Comparison of ENCODE assay signal across 9 mouse cellular contexts in the genomic region with DNA sequence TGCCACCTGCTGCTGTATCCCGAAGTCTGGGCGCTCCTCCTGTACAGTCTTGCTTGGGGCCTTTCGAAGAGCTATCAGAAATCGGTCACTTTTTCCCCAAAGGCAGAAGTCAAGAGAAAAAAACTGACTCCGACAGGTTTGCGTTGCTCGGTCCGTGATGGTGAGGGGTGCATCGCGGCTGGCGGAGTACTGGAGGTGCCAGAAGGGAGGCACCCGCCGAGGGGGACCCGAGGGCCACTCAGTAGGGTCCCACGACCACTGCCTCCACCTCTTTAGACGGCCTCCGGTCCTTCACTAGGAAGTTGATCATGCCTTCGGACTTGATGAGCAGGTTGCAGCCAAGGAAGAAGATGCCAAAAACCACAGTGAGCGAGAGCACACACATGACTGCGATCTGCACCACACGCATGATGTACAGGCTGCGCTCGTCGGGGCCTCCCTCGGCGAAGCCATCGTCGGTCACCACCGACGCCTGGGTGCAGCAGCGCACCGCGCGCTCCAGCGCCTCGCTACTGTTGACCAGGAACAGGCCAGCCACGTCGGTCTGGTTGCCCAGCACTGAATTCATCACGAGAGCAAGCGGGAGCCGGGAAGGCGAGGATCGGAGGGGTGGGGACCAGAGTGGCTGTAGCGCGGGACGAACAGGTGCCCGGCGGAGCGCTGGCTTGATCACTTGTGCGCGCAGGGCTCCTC. TPM values are rescaled to one million over a fixed set of nuclear protein-coding genes. Genes with fewer than 3 reads are reported as not detected.
A peak's percentile ranks its signal among the peaks of the same experiment; 100 is the strongest.
DNase-seq lines count a peak whose midpoint lies in the region; ATAC-seq and TF ChIP-seq lines count a peak whose summit lies in the region.
"Had no signal": no experiment of that assay in that cellular context is flagged by ENCODE, and none has a peak within 500 bp of the region (broad histone marks: within the 10 kb centered on the region; RNA-seq: fewer than 3 reads in every experiment).

No protein-coding gene starts in this region.

- no peaks in the 10 kb centered on the region for H3K9me3 ChIP-seq in lung, postnatal 0 days (ENCODE audit: low read length)
- no peaks in the 10 kb centered on the region for H3K9me3 ChIP-seq in forebrain, embryonic 15.5 days
- no peaks in the 10 kb centered on the region for H3K9me3 ChIP-seq in limb, embryonic 15.5 days

- no peak for TF ChIP-seq POLR2A in olfactory bulb, adult 2 months (IDR thresholded peaks at IDR 0.05; ENCODE audit: insufficient read depth, low read depth, low read length)

- no peaks in the 10 kb centered on the region for H3K36me3 ChIP-seq in lung, postnatal 0 days (ENCODE audit: insufficient read depth, low read length)
- H3K36me3 ChIP-seq in forebrain, embryonic 15.5 days, result no peaks in the 10 kb centered on the region
- H3K36me3 ChIP-seq in limb, embryonic 15.5 days, result no peaks in the 10 kb centered on the region

- H3K4me3 ChIP-seq in lung, postnatal 0 days (ENCODE audit: low read depth, low read length), result peak overlapping the region; percentile 40
- peak overlapping the region; percentile 73 for H3K4me3 ChIP-seq in forebrain, embryonic 15.5 days
- H3K4me3 ChIP-seq in limb, embryonic 15.5 days, result peak overlapping the region; percentile 56
- H3K4me3 ChIP-seq in olfactory bulb, adult 2 months (ENCODE audit: insufficient read depth, low read depth, low read length), result peak overlapping the region; percentile 55

- ATAC-seq in lung, postnatal 0 days, result peak; percentile 74
- peak; percentile 85 for ATAC-seq in forebrain, embryonic 15.5 days (replicated peaks)
- peak; percentile 68 for ATAC-seq in limb, embryonic 15.5 days (ENCODE audit: insufficient number of reproducible peaks, low FRiP score, low TSS enrichment, low read depth)

- DNase-seq in cerebellum, postnatal 36 days, result peak; percentile 4 to 8
- no peak for DNase-seq in cerebellum, adult 11 months
- DNase-seq in lung, postnatal 0 days (ENCODE audit: low spot score), result peak; percentile 18
- DNase-seq in lung, postnatal 36 days, result no peak
- no peak for DNase-seq in Muller cell, postnatal 12 days (ENCODE audit: inconsistent ontology term)

- peak overlapping the region; percentile 71 for H3K4me2 ChIP-seq in lung, postnatal 0 days (replicated peaks; ENCODE audit: low read depth, low read length)
- peak overlapping the region; percentile 86 for H3K4me2 ChIP-seq in forebrain, embryonic 15.5 days (replicated peaks)
- H3K4me2 ChIP-seq in limb, embryonic 15.5 days, result peak overlapping the region; percentile 91

- 1% methylated on average over 51 of the region's 51 CpGs for WGBS in lung, postnatal 0 days
- WGBS in forebrain, embryonic 15.5 days, result under 1% methylated on average over 51 of the region's 51 CpGs
- 1% methylated on average over 51 of the region's 51 CpGs for WGBS in limb, embryonic 15.5 days
- 1% methylated on average over 51 of the region's 51 CpGs for WGBS in olfactory bulb, adult 2 months

- H3K27ac ChIP-seq in lung, postnatal 0 days (ENCODE audit: low read length), result peak overlapping the region; percentile 64; the same call in 1 of the 2 replicates
- peak overlapping the region; percentile 91 for H3K27ac ChIP-seq in forebrain, embryonic 15.5 days (replicated peaks)
- peak overlapping the region; percentile 38; the same call in 1 of the 2 replicates for H3K27ac ChIP-seq in limb, embryonic 15.5 days
- H3K27ac ChIP-seq in olfactory bulb, adult 2 months (ENCODE audit: insufficient read depth, low read depth, low read length), result peak overlapping the region; percentile 26

- 0 out of 2 replicates have a peak, but pooled peaks cover 5% of the 10 kb centered on the region for H3K4me1 ChIP-seq in lung, postnatal 0 days (ENCODE audit: insufficient read depth, low read depth, low read length)
- peaks cover 25% of the 10 kb centered on the region for H3K4me1 ChIP-seq in forebrain, embryonic 15.5 days
- H3K4me1 ChIP-seq in limb, embryonic 15.5 days, result peaks cover 18% of the 10 kb centered on the region; the same call in 1 of the 2 replicates
- H3K4me1 ChIP-seq in olfactory bulb, adult 2 months (ENCODE audit: control insufficient read depth, insufficient read depth, low read length), result peaks cover 14% of the 10 kb centered on the region

- no peak for TF ChIP-seq CTCF in lung, postnatal 0 days (IDR thresholded peaks at IDR 0.05)
- no peak for TF ChIP-seq CTCF in olfactory bulb, adult 2 months (IDR thresholded peaks at IDR 0.05; ENCODE audit: insufficient read depth, low read depth, low read length)

- H3K27me3 ChIP-seq in lung, postnatal 0 days (replicated peaks; ENCODE audit: insufficient read depth, low read length), result peaks cover 8% of the 10 kb centered on the region
- no peaks in the 10 kb centered on the region for H3K27me3 ChIP-seq in forebrain, embryonic 15.5 days
- H3K27me3 ChIP-seq in limb, embryonic 15.5 days, result peaks cover 18% of the 10 kb centered on the region

- no peak for TF ChIP-seq EP300 in lung, postnatal 0 days (IDR thresholded peaks at IDR 0.05)

- H3K9ac ChIP-seq in lung, postnatal 0 days (replicated peaks; ENCODE audit: low read depth), result peak overlapping the region; percentile 20
- H3K9ac ChIP-seq in forebrain, embryonic 15.5 days (replicated peaks), result peak overlapping the region; percentile 77
- 0 out of 2 replicates have a peak overlapping the region, but pooled peaks have one; percentile 14 for H3K9ac ChIP-seq in limb, embryonic 15.5 days

RNA-seq across cellular contexts. Expression of a gene that starts 0.5 kb away (rescaled TPM):
- 13.8 and 20.5 TPM in 2 replicates for polyA plus RNA-seq in lung, postnatal 0 days (2015; fragmentation: Nextera tagmentation; extraction: Ambion mirVana)
- 245 and 258 TPM in 2 replicates for polyA plus RNA-seq in forebrain, embryonic 15.5 days (2015; fragmentation: Nextera tagmentation; extraction: Ambion mirVana)
- polyA plus RNA-seq in limb, embryonic 15.5 days (2015; fragmentation: Nextera tagmentation; extraction: Ambion mirVana), result 24.9 and 36.3 TPM in 2 replicates
- not detected in 2 replicates for polyA plus RNA-seq in olfactory bulb, adult 2 months (2012; ENCODE audit: insufficient read depth, insufficient read length, low replicate concordance, missing spikeins)
- polyA plus RNA-seq: C2C12 had no signal

Comparison
In these comparisons a context has a peak if more than half of its experiments do, and no peak if none do; other contexts are left out.
1. DNase-seq: peak in cerebellum, postnatal 36 days (2 of 2) and lung, postnatal 0 days (single experiment); none in cerebellum, adult 11 months (single experiment), lung, postnatal 36 days (single experiment) and Muller cell, postnatal 12 days (single experiment).
2. H3K27ac ChIP-seq: peak in every context shown above with its lines; median percentile 91 in forebrain, embryonic 15.5 days; 64 in lung, postnatal 0 days; 38 in limb, embryonic 15.5 days; 26 in olfactory bulb, adult 2 months.
3. H3K9ac ChIP-seq: peak in every context shown above with its lines; median percentile 77 in forebrain, embryonic 15.5 days; 20 in lung, postnatal 0 days; 14 in limb, embryonic 15.5 days.
4. Peak in every context shown above with its lines, with median percentiles within 50 percentile points of each other: ATAC-seq, H3K4me2 ChIP-seq and H3K4me3 ChIP-seq.